Mouse (Mus musculus): ENCODE results near the gene Atp6ap1. TPM values are rescaled to one million over a fixed set of nuclear protein-coding genes. Genes with fewer than 3 reads are reported as not detected.

The Atp6ap1 gene
- total and polyA plus RNA-seq, 2 experiments from 2014 or later = 92.3 to 125 TPM

- Histone ChIP-seq H3K9ac (replicated peaks; ENCODE audit: low read depth, low read length) (no peak overlapping the region), H3K27me3 (ENCODE audit: control insufficient read depth, insufficient read depth, low read length) (no peaks in the 10 kb centered on the region), H3K9me3 (replicated peaks; ENCODE audit: control insufficient read depth, low read length) (no peaks in the 10 kb centered on the region), H3K4me2 (ENCODE audit: low read depth, low read length) (peak overlapping the region; percentile 75; the same call in 1 of the 2 replicates), H3K4me1 (ENCODE audit: control insufficient read depth, insufficient read depth) (no peaks in the 10 kb centered on the region; the same call in 1 of the 2 replicates), H3K4me3 (ENCODE audit: low read depth, low read length) (no peak overlapping the region), H3K36me3 (replicated peaks; ENCODE audit: control insufficient read depth, insufficient read depth, low read length) (no peaks in the 10 kb centered on the region), H3K27ac (ENCODE audit: low read depth) (no peak overlapping the region)
- TF ChIP-seq EP300 (IDR thresholded peaks at IDR 0.05; ENCODE audit: low read depth) = no peak
- no peak for TF ChIP-seq CTCF (IDR thresholded peaks at IDR 0.05; ENCODE audit: low read depth)
- WGBS = 22% methylated on average over 2 of the region's 2 CpGs
- DNase-seq (ENCODE audit: low spot score) (no peak), ATAC-seq (ENCODE audit: insufficient read depth, low read depth) (no peak)
These were observed 33.5 kb downstream of the Atp6ap1 start for GRCm38 (mm10) chrX:74330166-74330930.

- peak overlapping the region; percentile 67 for H3K4me2 ChIP-seq (ENCODE audit: low read depth, low read length)
- WGBS = 19% methylated on average over 13 of the region's 13 CpGs
- TF ChIP-seq EP300 (IDR thresholded peaks at IDR 0.05; ENCODE audit: low read depth) (no peak), CTCF (IDR thresholded peaks at IDR 0.05; ENCODE audit: low read depth) (no peak)
- H3K27me3 ChIP-seq (ENCODE audit: control insufficient read depth, insufficient read depth, low read length) = no peaks in the 10 kb centered on the region
- no peaks in the 10 kb centered on the region for H3K9me3 ChIP-seq (replicated peaks; ENCODE audit: control insufficient read depth, low read length)
- no peak for DNase-seq (ENCODE audit: low spot score)
- H3K9ac ChIP-seq (replicated peaks; ENCODE audit: low read depth, low read length) = peak overlapping the region; percentile 60
- peak; percentile 39 for ATAC-seq (ENCODE audit: insufficient read depth, low read depth)
- H3K4me3 ChIP-seq (ENCODE audit: low read depth, low read length) = peak overlapping the region; percentile 54
- H3K36me3 ChIP-seq (replicated peaks; ENCODE audit: control insufficient read depth, insufficient read depth, low read length) = no peaks in the 10 kb centered on the region
- peak overlapping the region; percentile 30 for H3K27ac ChIP-seq (ENCODE audit: low read depth)
- no peaks in the 10 kb centered on the region for H3K4me1 ChIP-seq (ENCODE audit: control insufficient read depth, insufficient read depth)
These were observed 56.0 kb downstream of the Atp6ap1 start for GRCm38 (mm10) chrX:74352645-74353466.

- Histone ChIP-seq H3K4me3 (ENCODE audit: low read depth, low read length) (peak within 1 kb of the TSS; percentile 54), H3K4me1 (ENCODE audit: control insufficient read depth, insufficient read depth) (no peaks in the 10 kb centered on the region), H3K4me2 (ENCODE audit: low read depth, low read length) (peak within 1 kb of the TSS; percentile 67), H3K27me3 (ENCODE audit: control insufficient read depth, insufficient read depth, low read length) (no peaks in the 10 kb centered on the region), H3K36me3 (replicated peaks; ENCODE audit: control insufficient read depth, insufficient read depth, low read length) (no peaks in the 10 kb centered on the region), H3K9me3 (replicated peaks; ENCODE audit: control insufficient read depth, low read length) (no peaks in the 10 kb centered on the region), H3K27ac (ENCODE audit: low read depth) (peak within 1 kb of the TSS; percentile 30), H3K9ac (replicated peaks; ENCODE audit: low read depth, low read length) (peak within 1 kb of the TSS; percentile 60)
- ATAC-seq (ENCODE audit: insufficient read depth, low read depth) (peak; percentile 92), DNase-seq (ENCODE audit: low spot score) (peak; percentile 65)
- 9% methylated on average over 9 of the region's 22 CpGs for whole genome bisulfite sequencing
- TF ChIP-seq CTCF (IDR thresholded peaks at IDR 0.05; ENCODE audit: low read depth) (no peak), EP300 (IDR thresholded peaks at IDR 0.05; ENCODE audit: low read depth) (no peak)
These were observed 56.5 kb downstream of the Atp6ap1 start, which contains the start of gene Lage3 for GRCm38 (mm10) chrX:74353467-74353770. TSS of gene Lage3 (minus strand) at chrX:74353618.

Small RNA genes lying within 50 kb of the gene (microRNA-seq; reads per million reads assigned to microRNA genes)
- gene Mir7091 (not detected), gene Mir7092 (0.71 reads per million)

Other genes with a start within 250 kb of the Atp6ap1 start
- gene Opn1mw, start 169.6 kb upstream of the Atp6ap1 start, total RNA-seq (2014; rRNA removed; ENCODE audit: low replicate concordance) = not detected in 2 replicates
- not detected in 2 replicates for gene Opn1mw, start 169.6 kb upstream of the Atp6ap1 start, polyA plus RNA-seq (2015; fragmentation: Nextera tagmentation; extraction: Ambion mirVana)
- gene Mecp2, start 161.7 kb upstream of the Atp6ap1 start, total RNA-seq (2014; rRNA removed; ENCODE audit: low replicate concordance) = 15.6 and 43.8 TPM in 2 replicates
- 10.8 and 12.1 TPM in 2 replicates for gene Mecp2, start 161.7 kb upstream of the Atp6ap1 start, polyA plus RNA-seq (2015; fragmentation: Nextera tagmentation; extraction: Ambion mirVana)
- not detected in 2 replicates for gene Tex28, start 129.3 kb upstream of the Atp6ap1 start, total RNA-seq (2014; rRNA removed; ENCODE audit: low replicate concordance)
- not detected in 2 replicates for gene Tex28, start 129.3 kb upstream of the Atp6ap1 start, polyA plus RNA-seq (2015; fragmentation: Nextera tagmentation; extraction: Ambion mirVana)
- gene Tktl1, start 119.8 kb upstream of the Atp6ap1 start, total RNA-seq (2014; rRNA removed; ENCODE audit: low replicate concordance) = not detected in 2 replicates
- gene Tktl1, start 119.8 kb upstream of the Atp6ap1 start, polyA plus RNA-seq (2015; fragmentation: Nextera tagmentation; extraction: Ambion mirVana) = not detected in 2 replicates
- gene Flna, start 47.3 kb upstream of the Atp6ap1 start, total RNA-seq (2014; rRNA removed; ENCODE audit: low replicate concordance) = 374 and 672 TPM in 2 replicates
- 58.0 and 67.4 TPM in 2 replicates for gene Flna, start 47.3 kb upstream of the Atp6ap1 start, polyA plus RNA-seq (2015; fragmentation: Nextera tagmentation; extraction: Ambion mirVana)
- gene Emd, start 42.4 kb upstream of the Atp6ap1 start, total RNA-seq (2014; rRNA removed; ENCODE audit: low replicate concordance) = 34.4 and 73.4 TPM in 2 replicates
- gene Emd, start 42.4 kb upstream of the Atp6ap1 start, polyA plus RNA-seq (2015; fragmentation: Nextera tagmentation; extraction: Ambion mirVana) = 13.1 and 13.2 TPM in 2 replicates
- gene Rpl10, start 26.3 kb upstream of the Atp6ap1 start, total RNA-seq (2014; rRNA removed; ENCODE audit: low replicate concordance) = 2,015 and 2,184 TPM in 2 replicates
- 410 and 447 TPM in 2 replicates for gene Rpl10, start 26.3 kb upstream of the Atp6ap1 start, polyA plus RNA-seq (2015; fragmentation: Nextera tagmentation; extraction: Ambion mirVana)
- gene Taz, start 15.2 kb upstream of the Atp6ap1 start, total RNA-seq (2014; rRNA removed; ENCODE audit: low replicate concordance) = 69.3 and 71.1 TPM in 2 replicates
- gene Taz, start 15.2 kb upstream of the Atp6ap1 start, polyA plus RNA-seq (2015; fragmentation: Nextera tagmentation; extraction: Ambion mirVana) = 60.9 and 69.7 TPM in 2 replicates
- gene Dnase1l1, start 14.8 kb upstream of the Atp6ap1 start, total RNA-seq (2014; rRNA removed; ENCODE audit: low replicate concordance) = 11.7 and 26.5 TPM in 2 replicates
- gene Dnase1l1, start 14.8 kb upstream of the Atp6ap1 start, polyA plus RNA-seq (2015; fragmentation: Nextera tagmentation; extraction: Ambion mirVana) = 14.5 and 15.8 TPM in 2 replicates
- gene Gdi1, start 7.9 kb downstream of the Atp6ap1 start, total RNA-seq (2014; rRNA removed; ENCODE audit: low replicate concordance) = 62.1 and 81.6 TPM in 2 replicates
- gene Gdi1, start 7.9 kb downstream of the Atp6ap1 start, polyA plus RNA-seq (2015; fragmentation: Nextera tagmentation; extraction: Ambion mirVana) = 72.1 and 75.5 TPM in 2 replicates
- gene Fam50a, start 15.9 kb downstream of the Atp6ap1 start, total RNA-seq (2014; rRNA removed; ENCODE audit: low replicate concordance) = 2.4 and 9.8 TPM in 2 replicates
- 40.3 and 41.3 TPM in 2 replicates for gene Fam50a, start 15.9 kb downstream of the Atp6ap1 start, polyA plus RNA-seq (2015; fragmentation: Nextera tagmentation; extraction: Ambion mirVana)
- 12.9 and 15.9 TPM in 2 replicates for gene Plxna3, start 32.0 kb downstream of the Atp6ap1 start, total RNA-seq (2014; rRNA removed; ENCODE audit: low replicate concordance)
- gene Plxna3, start 32.0 kb downstream of the Atp6ap1 start, polyA plus RNA-seq (2015; fragmentation: Nextera tagmentation; extraction: Ambion mirVana) = 0.59 TPM in 2 replicates
- gene Lage3, start 56.5 kb downstream of the Atp6ap1 start, total RNA-seq (2014; rRNA removed; ENCODE audit: low replicate concordance) = 61.1 and 76.7 TPM in 2 replicates
- 83.9 and 94.9 TPM in 2 replicates for gene Lage3, start 56.5 kb downstream of the Atp6ap1 start, polyA plus RNA-seq (2015; fragmentation: Nextera tagmentation; extraction: Ambion mirVana)
- 44.2 and 58.2 TPM in 2 replicates for gene Ubl4a, start 76.1 kb downstream of the Atp6ap1 start, total RNA-seq (2014; rRNA removed; ENCODE audit: low replicate concordance)
- gene Ubl4a, start 76.1 kb downstream of the Atp6ap1 start, polyA plus RNA-seq (2015; fragmentation: Nextera tagmentation; extraction: Ambion mirVana) = 49.8 and 50.8 TPM in 2 replicates
- gene Slc10a3, start 76.3 kb downstream of the Atp6ap1 start, total RNA-seq (2014; rRNA removed; ENCODE audit: low replicate concordance) = 9.1 and 17.2 TPM in 2 replicates
- 9.4 and 10.3 TPM in 2 replicates for gene Slc10a3, start 76.3 kb downstream of the Atp6ap1 start, polyA plus RNA-seq (2015; fragmentation: Nextera tagmentation; extraction: Ambion mirVana)
- gene Fam3a, start 96.2 kb downstream of the Atp6ap1 start, total RNA-seq (2014; rRNA removed; ENCODE audit: low replicate concordance) = 32.7 and 41.1 TPM in 2 replicates
- 26.8 and 26.9 TPM in 2 replicates for gene Fam3a, start 96.2 kb downstream of the Atp6ap1 start, polyA plus RNA-seq (2015; fragmentation: Nextera tagmentation; extraction: Ambion mirVana)
- gene Ikbkg, start 96.2 kb downstream of the Atp6ap1 start, total RNA-seq (2014; rRNA removed; ENCODE audit: low replicate concordance) = 27.0 and 34.7 TPM in 2 replicates
- 17.4 and 18.1 TPM in 2 replicates for gene Ikbkg, start 96.2 kb downstream of the Atp6ap1 start, polyA plus RNA-seq (2015; fragmentation: Nextera tagmentation; extraction: Ambion mirVana)
- 11.0 and 13.8 TPM in 2 replicates for gene G6pdx, start 132.1 kb downstream of the Atp6ap1 start, total RNA-seq (2014; rRNA removed; ENCODE audit: low replicate concordance)
- 8.0 and 8.5 TPM in 2 replicates for gene G6pdx, start 132.1 kb downstream of the Atp6ap1 start, polyA plus RNA-seq (2015; fragmentation: Nextera tagmentation; extraction: Ambion mirVana)
- not detected in 2 replicates for gene Gm6880, start 184.3 kb downstream of the Atp6ap1 start, total RNA-seq (2014; rRNA removed; ENCODE audit: low replicate concordance)
- gene Gm6880, start 184.3 kb downstream of the Atp6ap1 start, polyA plus RNA-seq (2015; fragmentation: Nextera tagmentation; extraction: Ambion mirVana) = not detected in 2 replicates

Measured in heart, postnatal 0 days (tissue).